Mouse (Mus musculus): ENCODE results near the gene Telo2.

GRCm38 (mm10) chr17:25123979-25124378 lies 8.2 kb upstream of the Telo2 start:
- TF ChIP-seq CTCF (IDR thresholded peaks at IDR 0.05; ENCODE audit: low read depth, low read length) (0 out of 2 replicates have a peak, but pooled peaks have one; percentile 13), POLR2AphosphoS5 (IDR thresholded peaks at IDR 0.05; ENCODE audit: insufficient replicate concordance, low read depth, low read length) (no peak), GATA1 (IDR thresholded peaks at IDR 0.05; ENCODE audit: borderline replicate concordance, low read length) (no peak)
